ENCODE assay signal across 18 mouse cellular contexts in the genomic region with DNA sequence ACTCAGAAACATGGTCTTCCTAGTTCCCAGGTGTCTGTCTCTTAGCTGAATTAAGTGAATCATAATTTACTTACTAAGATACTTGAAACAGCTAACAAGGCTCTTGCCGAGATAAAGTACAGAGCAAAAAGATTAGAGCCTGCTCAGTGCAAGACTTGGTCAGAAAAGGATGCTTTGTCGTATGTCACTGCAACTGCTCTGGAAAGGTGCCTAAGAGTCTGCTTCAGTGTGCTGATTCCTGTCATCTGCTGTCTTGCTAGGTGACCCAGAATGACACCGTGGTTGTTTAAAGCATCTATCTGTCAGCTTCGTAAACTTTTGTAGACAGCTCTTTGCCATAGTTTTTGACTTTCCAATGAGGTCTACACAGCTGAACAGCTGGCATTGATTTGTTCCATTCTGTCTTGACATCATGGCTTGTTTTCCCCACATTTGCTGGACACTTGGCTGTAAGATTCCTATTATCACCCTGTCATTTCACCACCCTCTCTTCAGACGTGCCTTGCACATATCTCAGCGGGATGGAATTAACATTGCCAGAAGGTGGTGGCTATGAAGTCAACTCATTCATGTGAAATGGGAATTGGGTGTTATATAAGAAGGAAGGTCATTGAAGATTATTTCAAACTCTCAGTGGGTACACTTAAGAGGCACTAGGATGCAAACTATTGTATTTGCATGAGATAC.
A peak's percentile ranks its signal among the peaks of the same experiment; 100 is the strongest.
DNase-seq lines count a peak whose midpoint lies in the region; ATAC-seq and TF ChIP-seq lines count a peak whose summit lies in the region.
"Had no signal": no experiment of that assay in that cellular context is flagged by ENCODE, and none has a peak within 500 bp of the region (broad histone marks: within the 10 kb centered on the region; RNA-seq: fewer than 3 reads in every experiment).

No protein-coding gene starts in this region.

- TF ChIP-seq CTCF in heart, adult 2 months (IDR thresholded peaks at IDR 0.05): no peak

- intact Hi-C loops in heart, adult 2 months (cut with DNase I): no loop called here
- intact Hi-C loops in left cerebral cortex, postnatal 4 days (cut with DNase I): no loop called here

- no peaks in the 10 kb centered on the region for H3K27me3 ChIP-seq in heart, adult 2 months (ENCODE audit: control insufficient read depth, insufficient read depth, low read length)
- H3K27me3 ChIP-seq: midbrain, embryonic 12.5 days; neural tube, embryonic 13.5 days; Patski had no signal

- no peak for TF ChIP-seq EP300 in heart, adult 2 months (IDR thresholded peaks at IDR 0.05; ENCODE audit: insufficient read depth, low read depth, low read length)

- H3K4me1 ChIP-seq in heart, adult 2 months (ENCODE audit: control insufficient read depth, insufficient read depth, low read length): no peaks in the 10 kb centered on the region
- H3K4me1 ChIP-seq: midbrain, embryonic 12.5 days had no signal

- TF ChIP-seq POLR2A in heart, adult 2 months (IDR thresholded peaks at IDR 0.05; ENCODE audit: insufficient read depth, low read depth, low read length): no peak

- ATAC-seq in cerebellum, adult (ENCODE audit: insufficient number of reproducible peaks, low FRiP score, low TSS enrichment): 0 out of 2 replicates have a peak, but pooled peaks have one; percentile 22
- ATAC-seq: activated CD4-positive, CD25-positive, alpha-beta regulatory T cell, adult 4 months; Patski had no signal

- no peak overlapping the region for H3K4me3 ChIP-seq in heart, adult 2 months
- H3K4me3 ChIP-seq: midbrain, embryonic 12.5 days; neural tube, embryonic 13.5 days had no signal

- WGBS in heart, adult 2 months: 46% methylated on average over 6 of the region's 6 CpGs

- no peak for DNase-seq in cerebellum, adult 9-11 months
- DNase-seq in heart, adult 11 months: peak; percentile 25
- DNase-seq in heart, adult 2 months: no peak
- DNase-seq in left cerebral cortex, postnatal 4 days: peak; percentile 12
- no peak for DNase-seq in left cerebral cortex, adult 8-10 months (ENCODE audit: low spot score in 2 of 2)
- no peak for DNase-seq in lung, adult 18-20 months
- no peak for DNase-seq in gastrocnemius, postnatal 25 days
- DNase-seq: adrenal gland, postnatal 14 days; kidney, adult 18-20 months; kidney, postnatal 10 days; liver; lung, postnatal 10 days; thymus, postnatal 14 days had no signal

- no peak overlapping the region for H3K9ac ChIP-seq in heart, adult 2 months (ENCODE audit: low read depth, low read length)
- H3K9ac ChIP-seq: midbrain, embryonic 12.5 days; neural tube, embryonic 13.5 days had no signal

- H3K27ac ChIP-seq in heart, adult 2 months: no peak overlapping the region
- H3K27ac ChIP-seq: midbrain, embryonic 12.5 days; neural tube, embryonic 13.5 days had no signal

- no peaks in the 10 kb centered on the region for H3K79me2 ChIP-seq in heart, adult 2 months (replicated peaks; ENCODE audit: control insufficient read depth, insufficient read depth, low read length)

- H3K36me3 ChIP-seq in heart, adult 2 months (ENCODE audit: control insufficient read depth, insufficient read depth, low read length): no peaks in the 10 kb centered on the region
- H3K36me3 ChIP-seq: midbrain, embryonic 12.5 days; neural tube, embryonic 13.5 days had no signal

Comparison
In these comparisons a context has a peak if more than half of its experiments do, and no peak if none do; other contexts are left out.
1. DNase-seq: peak in heart, adult 11 months (single experiment) and left cerebral cortex, postnatal 4 days (single experiment); none in cerebellum, adult 9-11 months (single experiment), heart, adult 2 months (0 of 2), left cerebral cortex, adult 8-10 months (0 of 2), lung, adult 18-20 months (0 of 2) and gastrocnemius, postnatal 25 days (single experiment).